Mouse (Mus musculus) activated CD4-positive, CD25-positive, alpha-beta regulatory T cell, adult 4 months (primary cell): ENCODE results near the gene Lrg1. TPM values are rescaled to one million over a fixed set of nuclear protein-coding genes. Genes with fewer than 3 reads are reported as not detected.

Source experiments
- ATAC-seq: one replicate; pipeline ENCODE4 v1.8.0; 2017
- polyA plus RNA-seq, 2 experiments: library from polyadenylated mRNA; unstranded; fragments of 100-300 nt; shearing (Covaris generic); gene quantifications; one replicate each; pipeline ENCODE4 v1.2.1; 2017

The Lrg1 gene
- under 1 TPM in 1 of 2 experiments, not detected in 1; 0.34 TPM for polyA plus RNA-seq

GRCm38 (mm10) chr17:56121826-56122225 lies at the start of gene Lrg1:
Gene Lrg1, minus strand, starts transcription at chr17:56122001.
- no peak for ATAC-seq

- ATAC-seq: no peak
These were observed 49.7 kb upstream of the Lrg1 start for GRCm38 (mm10) chr17:56171456-56171855.

DNA sequence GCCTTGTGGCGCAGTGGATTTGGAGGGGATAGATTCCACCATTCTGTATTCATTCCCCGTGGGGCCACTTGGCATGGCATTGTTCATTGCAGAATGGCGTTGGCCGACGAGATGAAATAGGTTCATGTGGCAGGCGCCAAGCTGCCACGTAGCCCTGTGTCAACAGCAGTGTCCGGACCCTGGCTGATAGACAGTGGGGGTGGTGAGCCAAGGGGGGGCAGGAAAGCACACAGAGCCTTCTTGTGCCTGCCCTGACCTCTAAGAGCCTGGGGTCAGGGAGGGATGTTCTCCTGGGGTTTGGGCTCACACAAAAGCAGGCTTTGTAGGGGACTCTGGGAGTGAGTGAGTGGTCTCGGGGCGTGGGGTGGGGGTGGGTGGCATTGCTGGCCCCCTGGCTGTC lies 48.8 kb upstream of the Lrg1 start:
- no peak for ATAC-seq

DNA sequence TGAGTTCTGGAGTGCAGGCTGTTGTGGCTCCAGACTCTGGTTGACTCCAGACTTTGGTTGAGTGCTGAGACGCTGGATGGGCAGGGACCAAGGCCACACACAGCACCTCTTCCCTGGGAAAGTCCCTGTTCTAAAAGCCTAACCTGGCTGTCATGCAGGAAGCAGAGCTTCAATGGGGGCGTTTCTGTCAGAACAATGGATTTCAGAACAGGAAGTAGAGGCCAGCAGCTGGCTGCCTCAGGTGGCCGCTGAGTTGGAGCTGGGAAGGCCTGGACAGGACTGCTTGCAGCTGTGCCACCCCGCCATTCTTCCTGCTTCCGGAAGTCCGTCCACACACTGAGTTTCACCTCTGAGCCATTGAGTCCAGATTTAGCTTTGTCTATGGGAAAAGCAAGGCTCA lies 48.0 kb upstream of the Lrg1 start:
- peak; percentile 76 for ATAC-seq

GRCm38 (mm10) chr17:56165671-56166070 lies 43.9 kb upstream of the Lrg1 start:
- ATAC-seq: no peak

GRCm38 (mm10) chr17:56164510-56164909 lies 42.7 kb upstream of the Lrg1 start:
- no peak for ATAC-seq

GRCm38 (mm10) chr17:56163523-56164102 lies 41.8 kb upstream of the Lrg1 start:
- ATAC-seq: peak; percentile 76

GRCm38 (mm10) chr17:56162231-56162774 lies 40.5 kb upstream of the Lrg1 start, which contains the start of gene Tnfaip8l1:
Gene Tnfaip8l1, plus strand, starts transcription at chr17:56162477.
- ATAC-seq: peak; percentile 89

GRCm38 (mm10) chr17:56159729-56160128 lies 37.9 kb upstream of the Lrg1 start:
- no peak for ATAC-seq

- no peak for ATAC-seq
These were observed 31.8 kb upstream of the Lrg1 start for GRCm38 (mm10) chr17:56153643-56154042.

DNA sequence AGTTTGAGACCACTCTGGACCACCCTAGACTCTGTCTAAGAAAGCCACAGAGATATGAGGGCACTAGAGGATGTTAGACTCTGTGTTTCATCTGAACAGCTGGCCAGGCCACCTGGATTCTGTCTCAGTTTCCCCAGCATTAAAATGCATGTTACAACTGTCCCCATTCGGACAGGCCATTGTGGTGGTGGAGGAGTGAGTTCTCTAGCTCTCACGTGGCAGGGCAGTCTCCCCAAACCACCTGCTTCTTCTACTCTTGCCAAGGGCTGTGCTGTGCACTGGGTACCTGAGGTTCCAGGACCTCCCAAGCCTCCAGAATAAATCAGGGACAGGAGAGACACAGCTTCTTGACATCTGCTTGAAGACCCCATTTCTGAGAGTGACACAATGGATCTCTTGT lies 28.1 kb upstream of the Lrg1 start:
- no peak for ATAC-seq

DNA sequence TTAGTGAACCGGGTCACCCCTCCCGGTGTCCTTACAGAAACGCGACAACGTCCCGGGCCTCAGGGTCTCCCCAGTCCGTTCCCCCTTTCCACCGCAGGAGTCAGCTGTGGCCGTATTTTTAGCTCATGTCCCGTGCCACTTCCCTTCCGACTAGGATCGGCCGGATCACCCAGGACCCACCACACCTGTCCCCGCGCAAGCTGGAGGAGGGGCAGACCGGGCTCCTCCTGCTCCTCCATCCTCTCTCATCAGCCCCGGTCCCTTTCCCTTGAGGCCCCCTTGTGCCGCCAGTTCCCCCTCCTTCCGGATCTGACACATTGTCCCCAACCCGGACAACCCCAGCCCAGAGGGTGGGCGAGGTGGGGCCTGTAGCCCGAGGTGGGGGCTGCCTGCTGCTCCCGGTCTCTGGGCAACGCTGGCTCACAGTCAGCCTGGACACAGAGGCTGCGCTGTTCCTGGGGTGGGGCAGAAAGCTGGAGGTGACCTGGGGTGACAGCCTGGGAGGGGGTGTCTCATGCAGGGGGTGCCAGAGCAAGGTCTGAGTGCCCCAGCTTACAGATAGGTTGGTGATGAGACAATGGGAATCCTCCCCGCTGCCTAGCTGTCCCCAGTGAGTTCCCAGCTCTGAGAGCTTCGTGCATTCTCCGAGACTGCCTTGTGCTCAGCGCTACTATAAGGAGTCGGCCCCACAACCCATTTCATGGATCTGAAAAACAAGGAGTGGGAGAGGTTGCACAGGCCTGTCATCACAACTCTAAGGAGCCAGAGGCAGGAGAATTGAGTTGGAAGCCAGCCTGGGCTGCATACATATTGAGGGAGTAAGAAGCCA lies 27.2 kb upstream of the Lrg1 start:
- no peak for ATAC-seq

DNA sequence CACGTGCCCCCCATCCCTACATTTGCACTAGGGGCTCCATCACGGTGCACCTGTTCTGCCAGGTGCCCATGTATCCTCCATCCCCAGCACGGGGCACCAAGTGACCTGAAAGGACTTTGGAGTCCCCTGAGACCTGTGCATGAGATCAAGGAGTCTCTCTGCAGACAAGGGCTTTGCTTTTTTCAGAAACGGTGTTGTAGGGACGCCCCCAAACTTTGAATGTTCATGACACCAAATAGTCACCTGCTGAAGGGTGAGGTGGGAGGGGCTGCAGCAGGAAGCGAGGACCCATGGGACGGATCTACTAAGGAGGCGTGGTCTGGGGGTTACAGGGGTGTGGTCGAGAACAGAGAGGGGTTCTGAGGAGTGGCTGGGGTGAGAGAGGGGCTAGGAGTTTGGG lies 26.5 kb upstream of the Lrg1 start:
- ATAC-seq: no peak

- ATAC-seq: no peak
These were observed 25.6 kb upstream of the Lrg1 start for GRCm38 (mm10) chr17:56147420-56147819.

GRCm38 (mm10) chr17:56146131-56146530 lies 24.3 kb upstream of the Lrg1 start:
- no peak for ATAC-seq

DNA sequence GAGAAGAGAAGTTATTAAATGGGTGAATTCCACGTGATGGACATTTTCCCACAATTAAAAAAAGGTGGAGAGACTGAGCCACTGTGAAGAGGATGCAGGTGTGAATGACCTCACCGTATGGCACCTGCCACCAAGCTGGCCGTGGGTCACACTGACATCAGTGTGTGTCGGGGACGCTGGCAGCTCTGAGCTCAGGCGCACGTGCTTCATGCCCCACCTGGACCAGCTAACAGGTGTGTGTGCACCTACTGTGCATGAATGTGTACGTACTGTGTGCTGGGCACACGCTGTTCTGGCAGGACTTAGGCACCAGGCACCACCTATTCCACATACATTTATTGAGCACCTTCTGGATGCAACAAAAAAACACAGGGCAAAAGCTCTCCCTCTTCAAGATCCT lies 22.7 kb upstream of the Lrg1 start:
- no peak for ATAC-seq

GRCm38 (mm10) chr17:56141702-56142605 lies 20.2 kb upstream of the Lrg1 start:
- no peak for ATAC-seq

DNA sequence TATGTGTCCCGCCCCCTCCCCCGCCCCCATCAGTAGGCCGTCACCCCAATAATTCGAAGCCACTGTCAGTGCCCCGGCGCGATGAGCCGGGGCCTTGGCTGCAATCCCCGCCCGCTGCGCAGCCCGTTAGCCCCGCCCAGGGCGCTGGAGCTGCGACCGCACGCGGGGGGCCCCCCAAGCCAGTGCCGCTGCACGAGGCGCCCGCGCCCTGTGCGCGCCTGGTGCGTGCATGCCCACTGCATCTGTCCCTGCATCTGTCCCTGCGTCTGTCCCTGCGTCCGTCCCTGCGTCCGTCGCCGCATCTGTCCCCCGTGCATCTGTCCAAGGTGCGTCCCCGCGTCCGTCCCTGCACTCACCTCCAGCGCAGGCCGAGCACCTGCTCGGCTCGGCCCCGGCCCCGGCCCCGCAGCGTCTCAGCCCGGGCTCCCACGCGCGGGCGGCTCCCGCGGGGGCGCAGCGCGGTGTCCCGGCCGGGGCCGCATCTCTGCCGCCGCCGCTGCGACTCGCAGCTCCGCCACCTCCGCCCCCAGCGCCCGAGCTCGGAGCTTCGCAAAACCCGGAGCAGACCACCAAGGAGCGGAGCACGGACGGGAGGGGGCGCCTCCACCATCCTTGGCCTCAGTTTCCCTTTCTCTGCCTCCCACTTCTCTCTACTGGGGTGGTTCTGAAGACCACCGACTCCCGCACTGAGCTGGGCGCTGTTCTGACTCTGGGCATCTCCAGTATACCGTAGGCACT lies 18.2 kb upstream of the Lrg1 start, which contains the start of gene Sema6b:
Sema6b (minus strand) TSS at position 486 of the 738 bp plus-strand sequence.
- peak; percentile 43 for ATAC-seq

DNA sequence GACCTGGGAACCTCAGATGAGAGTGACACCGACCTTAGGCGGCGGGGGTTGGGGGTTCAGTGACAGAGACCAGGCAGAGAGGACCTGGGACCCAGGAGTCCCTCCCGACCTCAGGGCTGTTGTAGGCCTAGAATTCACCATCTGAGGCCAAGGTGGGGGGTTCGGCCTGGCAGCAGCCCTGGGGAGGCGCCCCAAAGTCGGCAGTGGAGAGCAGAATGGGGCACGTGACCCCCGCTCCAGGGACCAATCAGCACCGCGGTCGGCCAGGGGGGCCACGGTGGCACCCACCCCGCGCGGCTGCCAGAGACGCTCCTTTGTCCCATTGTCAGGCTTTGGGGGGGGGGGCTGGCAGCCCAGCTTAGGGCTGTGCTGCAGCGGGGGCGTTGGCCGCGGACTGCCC lies 17.6 kb upstream of the Lrg1 start:
- no peak for ATAC-seq

DNA sequence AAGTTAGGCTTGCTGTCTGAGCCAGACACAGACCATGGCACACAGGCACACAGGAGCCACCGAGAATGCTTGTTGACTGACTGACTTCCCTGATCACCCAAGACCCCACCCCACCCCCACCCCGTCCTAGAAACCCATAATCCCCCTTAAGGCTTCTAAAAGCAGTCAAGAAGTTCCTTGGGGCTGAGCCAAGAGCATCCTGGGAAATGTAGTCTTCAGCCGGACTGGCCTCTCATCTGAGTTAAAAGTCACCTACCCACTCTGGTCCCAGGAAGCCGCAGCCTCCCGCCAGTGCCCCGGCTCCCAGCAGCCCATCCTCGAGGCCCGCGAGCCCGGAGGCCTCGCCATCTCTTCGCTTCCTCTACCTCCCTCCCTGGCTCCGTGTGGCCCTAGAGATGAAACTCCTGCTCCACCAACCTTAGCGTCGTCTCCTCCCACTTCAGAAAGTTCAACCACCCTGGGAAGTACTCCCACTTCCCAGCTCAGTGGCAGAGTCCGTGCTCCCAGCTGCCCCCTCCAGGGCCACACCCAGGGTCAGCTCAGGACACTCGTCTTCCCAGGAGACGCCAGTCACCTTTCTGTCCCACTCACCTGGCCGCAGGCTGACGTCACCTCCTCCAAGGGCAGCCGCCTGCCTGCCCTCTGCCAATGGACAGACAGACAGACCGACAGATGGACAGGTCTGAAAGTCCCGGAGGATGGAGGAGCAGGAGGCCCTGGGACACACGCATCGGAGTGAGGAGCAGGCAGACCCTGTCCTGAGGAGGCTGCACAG lies 16.2 kb upstream of the Lrg1 start:
- ATAC-seq: no peak

DNA sequence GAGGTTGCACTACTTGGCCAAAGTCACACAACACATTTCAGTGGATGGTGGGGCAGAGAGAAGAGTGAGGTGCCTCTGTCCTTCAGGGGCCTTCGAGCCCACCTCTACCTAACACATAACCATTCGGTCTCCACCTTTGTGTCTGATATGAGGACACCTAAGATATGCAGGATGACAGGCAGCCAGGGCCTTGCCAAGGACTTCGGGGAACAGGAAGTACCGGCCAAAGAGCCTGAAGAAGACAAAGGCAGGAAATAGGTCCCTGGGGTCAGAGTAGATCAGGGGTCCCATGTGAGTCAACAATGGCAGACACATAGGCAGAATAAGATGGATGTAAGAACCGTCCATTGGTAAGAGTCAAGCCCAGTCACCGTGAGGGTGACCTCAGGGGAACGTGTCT lies 14.8 kb upstream of the Lrg1 start:
- no peak for ATAC-seq
